Mouse (Mus musculus): Measurements from ENCODE around the gene Dll1. TPM values are rescaled to one million over a fixed set of nuclear protein-coding genes. Genes with fewer than 3 reads are reported as not detected.

Dll1 gene
- total RNA-seq, 2 experiments from 2014 or later, result 10.6 to 12.0 TPM

GRCm38 (mm10) chr17:15354006-15354405, 22.7 kb downstream of the Dll1 start:
- intact Hi-C loops (cut with DNase I), result no loop called here
- DNase-seq (ENCODE audit: extremely low spot score in 1 of 2, low spot score in 2 of 2), result no peak

- peak in 1 of 2 experiments; percentile 21 for DNase-seq (ENCODE audit: extremely low spot score in 1 of 2, low spot score in 2 of 2)
- intact Hi-C loops (cut with DNase I), result no loop called here
These were observed 23.6 kb downstream of the Dll1 start for GRCm38 (mm10) chr17:15352869-15353610.

GRCm38 (mm10) chr17:15350152-15350551, 26.5 kb downstream of the Dll1 start:
- intact Hi-C loops (cut with DNase I), result no loop called here
- peak in 1 of 2 experiments; percentile 1 for DNase-seq (ENCODE audit: extremely low spot score in 1 of 2, low spot score in 2 of 2)

GRCm38 (mm10) chr17:15343071-15343822, 33.4 kb downstream of the Dll1 start:
- intact Hi-C loops (cut with DNase I), result no loop called here
- peak in 1 of 2 experiments; percentile 24 for DNase-seq (ENCODE audit: extremely low spot score in 1 of 2, low spot score in 2 of 2)

- no peak for DNase-seq (ENCODE audit: extremely low spot score in 1 of 2, low spot score in 2 of 2)
- intact Hi-C loops (cut with DNase I), result no loop called here
These were observed 38.8 kb downstream of the Dll1 start for GRCm38 (mm10) chr17:15337906-15338305.

- intact Hi-C loops (cut with DNase I), result no loop called here
- DNase-seq (ENCODE audit: extremely low spot score in 1 of 2, low spot score in 2 of 2), result no peak
These were observed 46.8 kb downstream of the Dll1 start for GRCm38 (mm10) chr17:15329740-15330318.

- DNase-seq (ENCODE audit: extremely low spot score in 1 of 2, low spot score in 2 of 2), result no peak
- intact Hi-C loops (cut with DNase I), result no loop called here
These were observed 49.6 kb downstream of the Dll1 start for GRCm38 (mm10) chr17:15327106-15327505.

- intact Hi-C loops (cut with DNase I), result no loop called here
- DNase-seq (ENCODE audit: extremely low spot score in 1 of 2, low spot score in 2 of 2), result no peak
These were observed 50.5 kb downstream of the Dll1 start for GRCm38 (mm10) chr17:15325976-15326842.

- no peak for DNase-seq (ENCODE audit: extremely low spot score in 1 of 2, low spot score in 2 of 2)
- intact Hi-C loops (cut with DNase I), result no loop called here
These were observed 53.4 kb downstream of the Dll1 start for GRCm38 (mm10) chr17:15323191-15323834.

Other genes starting within 250 kb of the Dll1 start
- 10 to 100 TPM; 33.5 to 35.8 TPM for gene Fam120b, start 19.3 kb upstream of the Dll1 start, total RNA-seq (2021)
- gene Psmb1, start 122.9 kb upstream of the Dll1 start, total RNA-seq (2021), result 100 to 1,000 TPM; 133 to 148 TPM
- 10 to 100 TPM; 25.6 to 30.0 TPM for gene Tbp, start 123.0 kb upstream of the Dll1 start, total RNA-seq (2021)
- 10 to 100 TPM; 15.0 to 17.5 TPM for gene Pdcd2, start 150.4 kb upstream of the Dll1 start, total RNA-seq (2021)
- 1 to 10 TPM; 1.2 to 2.2 TPM for gene Prdm9, start 187.5 kb upstream of the Dll1 start, total RNA-seq (2021)

Data from left cerebral cortex, postnatal 10 days (tissue).